Mouse (Mus musculus): ENCODE results near the gene Trim56. TPM values are rescaled to one million over a fixed set of nuclear protein-coding genes. Genes with fewer than 3 reads are reported as not detected.
"Not testable (repeated sequence)": the region's sequence is repeated elsewhere in the genome, so short reads cannot be mapped to it uniquely, and the experiment has no call there.

Trim56 gene
- 13.4 and 16.4 TPM in 2 replicates for polyA plus RNA-seq (2015; fragmentation: Nextera tagmentation; extraction: Ambion mirVana)

DNA sequence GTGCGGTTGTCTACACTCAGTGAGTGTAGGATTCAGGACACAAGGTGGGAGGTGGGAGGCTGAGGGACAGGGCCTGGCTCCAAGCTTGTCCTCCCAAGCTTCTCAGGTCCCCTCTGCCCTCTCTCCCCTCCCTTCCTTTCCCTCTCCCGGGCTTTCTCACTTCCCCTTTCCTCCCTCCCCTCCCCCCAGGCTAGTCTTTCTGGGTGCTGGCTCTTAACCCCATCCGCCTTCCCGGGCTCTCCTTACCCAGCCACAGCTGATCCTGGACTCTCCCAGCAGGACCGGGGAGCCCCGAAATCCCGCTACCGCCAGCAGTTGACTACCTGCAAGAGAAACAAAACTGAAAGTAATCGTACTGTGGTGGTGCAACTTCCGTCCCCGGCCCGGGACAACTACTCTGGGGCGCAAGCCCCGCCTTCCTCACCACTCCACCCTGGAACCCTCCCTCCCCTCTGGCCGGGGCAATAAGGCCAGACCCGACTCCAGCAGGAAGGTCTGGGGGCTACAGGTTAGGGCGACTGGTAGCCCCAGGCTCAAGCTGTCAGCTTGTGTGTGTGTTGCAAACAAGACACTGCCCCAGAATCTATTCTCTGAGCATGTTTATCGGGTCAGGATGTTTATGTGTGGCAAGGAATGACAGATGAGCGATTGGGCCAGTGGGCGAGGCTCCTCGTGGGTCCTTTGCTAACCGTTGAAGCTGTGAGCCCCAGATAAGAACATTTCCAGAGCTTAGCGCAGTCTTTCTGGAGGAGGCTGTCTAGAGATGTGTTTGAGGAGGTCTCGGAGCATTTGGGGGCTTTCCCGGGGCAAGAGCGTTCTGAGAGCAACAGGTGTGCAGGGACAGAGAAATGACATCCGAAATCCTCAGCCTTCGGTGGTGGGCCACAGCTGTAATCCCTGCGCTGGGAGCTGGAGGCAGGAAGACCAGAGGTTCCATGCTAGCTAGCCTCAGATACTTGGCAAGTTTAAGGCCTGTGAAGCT is at the start of gene Trim56:
Gene Trim56 (minus strand): TSS at position 344 of the 982 bp plus-strand sequence.
- peak within 1 kb of the TSS; percentile 78 for H3K9ac ChIP-seq (replicated peaks; ENCODE audit: low read depth)
- TF ChIP-seq EP300 (IDR thresholded peaks at IDR 0.05): peak; percentile 65
- no peak for TF ChIP-seq CTCF (IDR thresholded peaks at IDR 0.05)
- peak within 1 kb of the TSS; percentile 90 for H3K27ac ChIP-seq (ENCODE audit: low read length)
- no peaks in the 10 kb centered on the region for H3K27me3 ChIP-seq (replicated peaks; ENCODE audit: insufficient read depth, low read length)
- peak; percentile 93 for ATAC-seq
- peaks cover 8% of the 10 kb centered on the region for H3K4me1 ChIP-seq (ENCODE audit: insufficient read depth, low read depth, low read length)
- H3K36me3 ChIP-seq (ENCODE audit: insufficient read depth, low read length): peaks cover 9% of the 10 kb centered on the region
- DNase-seq (ENCODE audit: low spot score): peak; percentile 96
- peak within 1 kb of the TSS; percentile 77 for H3K4me3 ChIP-seq (ENCODE audit: low read depth, low read length)
- no peaks in the 10 kb centered on the region for H3K9me3 ChIP-seq (ENCODE audit: low read length)
- H3K4me2 ChIP-seq (replicated peaks; ENCODE audit: low read depth, low read length): peak within 1 kb of the TSS; percentile 77
- WGBS: 3% methylated on average over 28 of the region's 29 CpGs

DNA sequence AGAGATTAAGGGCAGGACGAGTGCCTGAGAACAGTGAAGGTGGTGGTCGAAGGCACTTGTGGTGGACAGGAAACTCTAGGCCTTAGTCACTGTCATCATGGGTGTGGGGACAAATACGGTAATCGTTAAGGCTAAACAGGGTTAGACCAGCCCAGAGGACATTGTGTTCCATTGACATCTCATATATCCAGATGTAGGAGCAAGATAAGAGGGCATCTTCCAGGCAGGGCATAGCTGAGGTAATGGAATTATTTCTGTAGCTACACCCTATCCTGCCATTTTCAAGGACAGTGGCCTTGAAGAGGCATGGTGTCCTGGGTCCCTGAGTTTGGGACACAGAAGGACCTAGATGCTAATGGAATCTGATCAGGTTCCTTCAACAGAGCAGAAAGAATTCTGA is 45.8 kb upstream of the Trim56 start:
- no peaks in the 10 kb centered on the region for H3K36me3 ChIP-seq (ENCODE audit: insufficient read depth, low read length)
- no peak overlapping the region for H3K27ac ChIP-seq (ENCODE audit: low read length)
- peak; percentile 63 for TF ChIP-seq EP300 (IDR thresholded peaks at IDR 0.05)
- no peak for TF ChIP-seq CTCF (IDR thresholded peaks at IDR 0.05)
- no peak overlapping the region for H3K4me3 ChIP-seq (ENCODE audit: low read depth, low read length)
- no peak overlapping the region for H3K4me2 ChIP-seq (replicated peaks; ENCODE audit: low read depth, low read length)
- ATAC-seq (no peak), DNase-seq (ENCODE audit: low spot score) (no peak)
- no peaks in the 10 kb centered on the region for H3K9me3 ChIP-seq (ENCODE audit: low read length)
- H3K27me3 ChIP-seq (replicated peaks; ENCODE audit: insufficient read depth, low read length): no peaks in the 10 kb centered on the region
- H3K4me1 ChIP-seq (ENCODE audit: insufficient read depth, low read depth, low read length): no peaks in the 10 kb centered on the region
- WGBS: 70% methylated on average over 4 of the region's 4 CpGs
- H3K9ac ChIP-seq (replicated peaks; ENCODE audit: low read depth): no peak overlapping the region

DNA sequence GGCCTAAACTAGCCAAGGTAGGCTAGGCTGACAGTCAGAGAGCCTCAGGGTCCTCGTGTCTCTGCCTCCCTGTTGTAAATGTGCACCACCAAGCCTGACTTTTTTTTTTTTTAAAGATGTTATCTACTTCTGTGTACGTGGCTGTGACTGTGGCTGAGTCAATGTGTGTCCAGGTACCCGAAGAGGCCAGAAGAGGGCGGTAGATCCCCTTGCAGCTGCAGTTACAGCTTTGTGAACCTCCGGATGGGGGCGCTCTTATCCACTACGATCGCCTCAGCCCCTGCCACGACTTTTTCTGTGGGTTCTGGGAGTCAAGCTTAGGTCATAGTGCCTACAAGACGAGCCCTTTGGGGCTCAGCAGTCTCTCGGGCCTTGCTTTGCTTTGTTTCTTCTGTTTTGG is 43.5 kb upstream of the Trim56 start:
- Histone ChIP-seq H3K9ac (replicated peaks; ENCODE audit: low read depth) (no peak overlapping the region), H3K27ac (ENCODE audit: low read length) (no peak overlapping the region), H3K36me3 (ENCODE audit: insufficient read depth, low read length) (no peaks in the 10 kb centered on the region), H3K4me1 (ENCODE audit: insufficient read depth, low read depth, low read length) (no peaks in the 10 kb centered on the region), H3K4me3 (ENCODE audit: low read depth, low read length) (no peak overlapping the region), H3K27me3 (replicated peaks; ENCODE audit: insufficient read depth, low read length) (no peaks in the 10 kb centered on the region), H3K4me2 (replicated peaks; ENCODE audit: low read depth, low read length) (no peak overlapping the region), H3K9me3 (ENCODE audit: low read length) (no peaks in the 10 kb centered on the region)
- peak; percentile 62 for TF ChIP-seq CTCF (IDR thresholded peaks at IDR 0.05)
- no peak for TF ChIP-seq EP300 (IDR thresholded peaks at IDR 0.05)
- ATAC-seq (no peak), DNase-seq (ENCODE audit: low spot score) (peak; percentile 14)
- WGBS: 27% methylated on average over 11 of the region's 11 CpGs

DNA sequence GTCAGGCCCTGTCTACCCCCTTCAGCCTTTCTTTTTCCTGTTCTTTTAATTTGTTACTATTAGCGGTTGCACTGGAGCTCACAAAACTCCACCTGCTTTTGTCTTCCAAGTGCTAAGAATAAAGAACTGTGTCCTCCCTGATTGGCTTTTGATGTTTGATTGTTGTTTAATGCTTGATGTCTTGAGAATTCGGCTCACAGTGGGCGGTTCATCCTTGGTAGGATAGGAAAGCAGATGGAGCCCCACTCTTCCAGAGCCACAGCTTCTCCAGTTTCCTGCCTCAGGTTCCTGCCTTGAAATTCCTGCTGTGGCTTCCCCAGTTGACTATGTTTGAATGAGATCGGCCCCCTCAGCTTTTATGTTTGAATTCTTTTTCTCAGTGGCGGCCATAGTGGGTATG is 37.3 kb upstream of the Trim56 start:
- no peak overlapping the region for H3K9ac ChIP-seq (replicated peaks; ENCODE audit: low read depth)
- no peak overlapping the region for H3K4me2 ChIP-seq (replicated peaks; ENCODE audit: low read depth, low read length)
- peaks cover 3% of the 10 kb centered on the region for H3K9me3 ChIP-seq (ENCODE audit: low read length)
- no peaks in the 10 kb centered on the region for H3K4me1 ChIP-seq (ENCODE audit: insufficient read depth, low read depth, low read length)
- H3K4me3 ChIP-seq (ENCODE audit: low read depth, low read length): no peak overlapping the region
- TF ChIP-seq EP300 (IDR thresholded peaks at IDR 0.05): no peak
- no peak for TF ChIP-seq CTCF (IDR thresholded peaks at IDR 0.05)
- WGBS: 84% methylated on average over 5 of the region's 5 CpGs
- DNase-seq (ENCODE audit: low spot score) (no peak), ATAC-seq (no peak)
- H3K36me3 ChIP-seq (ENCODE audit: insufficient read depth, low read length): no peaks in the 10 kb centered on the region
- no peak overlapping the region for H3K27ac ChIP-seq (ENCODE audit: low read length)
- no peaks in the 10 kb centered on the region for H3K27me3 ChIP-seq (replicated peaks; ENCODE audit: insufficient read depth, low read length)

- ATAC-seq: no peak; the same call in 1 of the 2 replicates
- Histone ChIP-seq H3K4me1 (ENCODE audit: insufficient read depth, low read depth, low read length) (no peaks in the 10 kb centered on the region), H3K4me2 (replicated peaks; ENCODE audit: low read depth, low read length) (no peak overlapping the region), H3K27me3 (replicated peaks; ENCODE audit: insufficient read depth, low read length) (no peaks in the 10 kb centered on the region), H3K9me3 (ENCODE audit: low read length) (peaks cover 3% of the 10 kb centered on the region), H3K36me3 (ENCODE audit: insufficient read depth, low read length) (no peaks in the 10 kb centered on the region), H3K27ac (ENCODE audit: low read length) (no peak overlapping the region), H3K9ac (replicated peaks; ENCODE audit: low read depth) (no peak overlapping the region), H3K4me3 (ENCODE audit: low read depth, low read length) (no peak overlapping the region)
- DNase-seq (ENCODE audit: low spot score): peak; percentile 23
- 72% methylated on average over 2 of the region's 2 CpGs for WGBS
- TF ChIP-seq CTCF (IDR thresholded peaks at IDR 0.05) (no peak), EP300 (IDR thresholded peaks at IDR 0.05) (no peak)
Measured at GRCm38 (mm10) chr5:137152623-137153022, 36.6 kb upstream of the Trim56 start.

GRCm38 (mm10) chr5:137149272-137149882 is 33.4 kb upstream of the Trim56 start, which contains the start of gene Muc3:
Gene Muc3 (minus strand): TSS chr5:137149322.
- not testable (repeated sequence) for H3K27ac ChIP-seq (ENCODE audit: low read length); H3K9me3 ChIP-seq (ENCODE audit: low read length); ATAC-seq; DNase-seq (ENCODE audit: low spot score); H3K4me2 ChIP-seq (replicated peaks; ENCODE audit: low read depth, low read length); H3K27me3 ChIP-seq (replicated peaks; ENCODE audit: insufficient read depth, low read length); H3K4me3 ChIP-seq (ENCODE audit: low read depth, low read length); H3K36me3 ChIP-seq (ENCODE audit: insufficient read depth, low read length); H3K4me1 ChIP-seq (ENCODE audit: insufficient read depth, low read depth, low read length); H3K9ac ChIP-seq (replicated peaks; ENCODE audit: low read depth)

All from lung, postnatal 0 days (tissue).